Mouse (Mus musculus): ENCODE measurements around the gene Wrap53. TPM values are rescaled to one million over a fixed set of nuclear protein-coding genes. Genes with fewer than 3 reads are reported as not detected.
A peak's percentile ranks its signal among the peaks of the same experiment; 100 is the strongest.

The Wrap53 gene
- polyA plus RNA-seq, 1 experiment from 2014 or later, result 28.3 TPM

- 85% methylated on average over 4 of the region's 4 CpGs for WGBS
Observed at GRCm38 (mm10) chr11:69523651-69524050, 56.4 kb downstream of the Wrap53 start.

GRCm38 (mm10) chr11:69521526-69522149 lies 58.4 kb downstream of the Wrap53 start:
- no peaks in the 10 kb centered on the region for H3K9me3 ChIP-seq
- 81% methylated on average over 9 of the region's 9 CpGs for WGBS

More at GRCm38 (mm10) chr11:69523651-69524050, 56.4 kb downstream of the Wrap53 start:
- Histone ChIP-seq H3K27ac (no peak overlapping the region), H3K4me3 (no peak overlapping the region), H3K9ac (no peak overlapping the region), H3K4me1 (peaks cover 20% of the 10 kb centered on the region), H3K27me3 (no peaks in the 10 kb centered on the region), H3K9me3 (no peaks in the 10 kb centered on the region), H3K4me2 (replicated peaks) (no peak overlapping the region), H3K36me3 (no peaks in the 10 kb centered on the region)
- no peak for ATAC-seq (ENCODE audit: low FRiP score, low read depth)

GRCm38 (mm10) chr11:69519976-69520375 lies 60.1 kb downstream of the Wrap53 start:
- H3K4me2 ChIP-seq (replicated peaks), result no peak overlapping the region
- H3K4me1 ChIP-seq, result peaks cover 18% of the 10 kb centered on the region
- H3K9ac ChIP-seq, result 0 out of 2 replicates have a peak overlapping the region, but pooled peaks have one; percentile 13
- H3K4me3 ChIP-seq, result no peak overlapping the region
- no peaks in the 10 kb centered on the region for H3K36me3 ChIP-seq
- 73% methylated on average over 4 of the region's 4 CpGs for WGBS
- H3K27ac ChIP-seq, result no peak overlapping the region
- no peaks in the 10 kb centered on the region for H3K9me3 ChIP-seq
- H3K27me3 ChIP-seq, result no peaks in the 10 kb centered on the region
- ATAC-seq (ENCODE audit: low FRiP score, low read depth), result no peak

More at GRCm38 (mm10) chr11:69521526-69522149, 58.4 kb downstream of the Wrap53 start:
- no peak overlapping the region for H3K4me3 ChIP-seq
- ATAC-seq (ENCODE audit: low FRiP score, low read depth), result no peak
- no peak overlapping the region for H3K27ac ChIP-seq
- no peaks in the 10 kb centered on the region for H3K27me3 ChIP-seq
- peaks cover 13% of the 10 kb centered on the region for H3K4me1 ChIP-seq
- no peaks in the 10 kb centered on the region for H3K36me3 ChIP-seq
- H3K9ac ChIP-seq, result no peak overlapping the region
- H3K4me2 ChIP-seq (replicated peaks), result no peak overlapping the region

- H3K4me1 ChIP-seq, result peaks cover 23% of the 10 kb centered on the region
- H3K27me3 ChIP-seq, result no peaks in the 10 kb centered on the region
- H3K9me3 ChIP-seq, result no peaks in the 10 kb centered on the region
- H3K9ac ChIP-seq, result peak overlapping the region; percentile 15; the same call in 1 of the 2 replicates
- WGBS, result 55% methylated on average over 3 of the region's 3 CpGs
- H3K27ac ChIP-seq, result peak overlapping the region; percentile 0; the same call in 1 of the 2 replicates
- no peaks in the 10 kb centered on the region for H3K36me3 ChIP-seq
- ATAC-seq (ENCODE audit: low FRiP score, low read depth), result no peak
- no peak overlapping the region for H3K4me3 ChIP-seq
- peak overlapping the region; percentile 21; the same call in 1 of the 2 replicates for H3K4me2 ChIP-seq (replicated peaks)
Observed at GRCm38 (mm10) chr11:69516661-69517060, 63.4 kb downstream of the Wrap53 start.

- H3K4me1 ChIP-seq, result peaks cover 28% of the 10 kb centered on the region
- no peaks in the 10 kb centered on the region for H3K27me3 ChIP-seq
- H3K27ac ChIP-seq, result 0 out of 2 replicates have a peak overlapping the region, but pooled peaks have one; percentile 0
- ATAC-seq (ENCODE audit: low FRiP score, low read depth), result no peak
- H3K36me3 ChIP-seq, result no peaks in the 10 kb centered on the region
- H3K4me3 ChIP-seq, result no peak overlapping the region
- peak overlapping the region; percentile 21; the same call in 1 of the 2 replicates for H3K4me2 ChIP-seq (replicated peaks)
- H3K9me3 ChIP-seq, result no peaks in the 10 kb centered on the region
- peak overlapping the region; percentile 15; the same call in 1 of the 2 replicates for H3K9ac ChIP-seq
- 62% methylated on average over 15 of the region's 15 CpGs for WGBS
Observed at GRCm38 (mm10) chr11:69516151-69516640, 63.9 kb downstream of the Wrap53 start.

- H3K4me3 ChIP-seq, result no peak overlapping the region
- no peaks in the 10 kb centered on the region for H3K36me3 ChIP-seq
- H3K27ac ChIP-seq, result no peak overlapping the region
- H3K4me1 ChIP-seq, result peaks cover 29% of the 10 kb centered on the region
- 9% methylated on average over 6 of the region's 6 CpGs for WGBS
- no peak overlapping the region for H3K4me2 ChIP-seq (replicated peaks)
- no peak for ATAC-seq (ENCODE audit: low FRiP score, low read depth)
- H3K9me3 ChIP-seq, result no peaks in the 10 kb centered on the region
- no peak overlapping the region for H3K9ac ChIP-seq
- no peaks in the 10 kb centered on the region for H3K27me3 ChIP-seq
Observed at GRCm38 (mm10) chr11:69513840-69514239, 66.2 kb downstream of the Wrap53 start.

Other genes with a start within 250 kb of the Wrap53 start
- gene Rnf227, start 239.8 kb downstream of the Wrap53 start, polyA plus RNA-seq (2015; fragmentation: Nextera tagmentation; extraction: Ambion mirVana), result 24.6 and 24.9 TPM in 2 replicates
- gene Chd3, start 210.8 kb downstream of the Wrap53 start, polyA plus RNA-seq (2015; fragmentation: Nextera tagmentation; extraction: Ambion mirVana), result 117 and 119 TPM in 2 replicates
- 127 and 137 TPM in 2 replicates for gene Naa38, start 184.8 kb downstream of the Wrap53 start, polyA plus RNA-seq (2015; fragmentation: Nextera tagmentation; extraction: Ambion mirVana)
- gene Cyb5d1, start 184.6 kb downstream of the Wrap53 start, polyA plus RNA-seq (2015; fragmentation: Nextera tagmentation; extraction: Ambion mirVana), result 35.6 and 38.1 TPM in 2 replicates
- gene Tmem88, start 182.0 kb downstream of the Wrap53 start, polyA plus RNA-seq (2015; fragmentation: Nextera tagmentation; extraction: Ambion mirVana), result 24.0 and 25.6 TPM in 2 replicates
- 47.3 and 49.3 TPM in 2 replicates for gene Kdm6b, start 166.6 kb downstream of the Wrap53 start, polyA plus RNA-seq (2015; fragmentation: Nextera tagmentation; extraction: Ambion mirVana)
- gene Dnah2, start 31.1 kb downstream of the Wrap53 start, polyA plus RNA-seq (2015; fragmentation: Nextera tagmentation; extraction: Ambion mirVana), result 2.2 and 2.4 TPM in 2 replicates
- gene Efnb3, start 20.1 kb downstream of the Wrap53 start, polyA plus RNA-seq (2015; fragmentation: Nextera tagmentation; extraction: Ambion mirVana), result 45.8 and 47.6 TPM in 2 replicates
- gene Trp53, start 104 bp upstream of the Wrap53 start, polyA plus RNA-seq (2015; fragmentation: Nextera tagmentation; extraction: Ambion mirVana), result 158 and 161 TPM in 2 replicates
- gene Atp1b2, start 25.7 kb upstream of the Wrap53 start, polyA plus RNA-seq (2015; fragmentation: Nextera tagmentation; extraction: Ambion mirVana), result 5.7 and 6.0 TPM in 2 replicates
- 0.22 TPM in 1 of 2 replicates, not detected in the other for gene Shbg, start 37.6 kb upstream of the Wrap53 start, polyA plus RNA-seq (2015; fragmentation: Nextera tagmentation; extraction: Ambion mirVana)
- 24.1 and 28.0 TPM in 2 replicates for gene Sat2, start 41.8 kb upstream of the Wrap53 start, polyA plus RNA-seq (2015; fragmentation: Nextera tagmentation; extraction: Ambion mirVana)
- gene Fxr2, start 52.7 kb upstream of the Wrap53 start, polyA plus RNA-seq (2015; fragmentation: Nextera tagmentation; extraction: Ambion mirVana), result 37.3 and 38.0 TPM in 2 replicates
- gene Sox15, start 75.1 kb upstream of the Wrap53 start, polyA plus RNA-seq (2015; fragmentation: Nextera tagmentation; extraction: Ambion mirVana), result 0.57 and 0.69 TPM in 2 replicates
- 59.3 and 66.8 TPM in 2 replicates for gene Mpdu1, start 82.4 kb upstream of the Wrap53 start, polyA plus RNA-seq (2015; fragmentation: Nextera tagmentation; extraction: Ambion mirVana)
- gene Cd68, start 85.9 kb upstream of the Wrap53 start, polyA plus RNA-seq (2015; fragmentation: Nextera tagmentation; extraction: Ambion mirVana), result 12.0 and 14.8 TPM in 2 replicates
- gene Eif4a1, start 92.2 kb upstream of the Wrap53 start, polyA plus RNA-seq (2015; fragmentation: Nextera tagmentation; extraction: Ambion mirVana), result 560 and 570 TPM in 2 replicates
- gene Senp3, start 101.8 kb upstream of the Wrap53 start, polyA plus RNA-seq (2015; fragmentation: Nextera tagmentation; extraction: Ambion mirVana), result 123 and 125 TPM in 2 replicates
- 0.33 TPM in 1 of 2 replicates, not detected in the other for gene Tnfsf13, start 105.5 kb upstream of the Wrap53 start, polyA plus RNA-seq (2015; fragmentation: Nextera tagmentation; extraction: Ambion mirVana)
- 5.9 and 8.0 TPM in 2 replicates for gene Tnfsf12, start 115.6 kb upstream of the Wrap53 start, polyA plus RNA-seq (2015; fragmentation: Nextera tagmentation; extraction: Ambion mirVana)
- 3.7 and 4.4 TPM in 2 replicates for gene Tnfsfm13, start 115.8 kb upstream of the Wrap53 start, polyA plus RNA-seq (2015; fragmentation: Nextera tagmentation; extraction: Ambion mirVana)
- 27.2 and 28.5 TPM in 2 replicates for gene Polr2a, start 178.4 kb upstream of the Wrap53 start, polyA plus RNA-seq (2015; fragmentation: Nextera tagmentation; extraction: Ambion mirVana)
- gene Slc35g3, start 181.7 kb upstream of the Wrap53 start, polyA plus RNA-seq (2015; fragmentation: Nextera tagmentation; extraction: Ambion mirVana), result not detected in 2 replicates
- gene Zbtb4, start 185.7 kb upstream of the Wrap53 start, polyA plus RNA-seq (2015; fragmentation: Nextera tagmentation; extraction: Ambion mirVana), result 3.2 and 3.4 TPM in 2 replicates
- gene Chrnb1, start 215.7 kb upstream of the Wrap53 start, polyA plus RNA-seq (2015; fragmentation: Nextera tagmentation; extraction: Ambion mirVana), result 23.6 and 27.7 TPM in 2 replicates
- gene Fgf11, start 221.6 kb upstream of the Wrap53 start, polyA plus RNA-seq (2015; fragmentation: Nextera tagmentation; extraction: Ambion mirVana), result 2.8 and 2.9 TPM in 2 replicates
- gene Tmem102, start 225.4 kb upstream of the Wrap53 start, polyA plus RNA-seq (2015; fragmentation: Nextera tagmentation; extraction: Ambion mirVana), result 2.5 and 2.6 TPM in 2 replicates
- not detected in 2 replicates for gene Gm39566, start 235.0 kb upstream of the Wrap53 start, polyA plus RNA-seq (2015; fragmentation: Nextera tagmentation; extraction: Ambion mirVana)
- gene Spem2, start 238.2 kb upstream of the Wrap53 start, polyA plus RNA-seq (2015; fragmentation: Nextera tagmentation; extraction: Ambion mirVana), result not detected in 2 replicates
- 0.18 and 0.24 TPM in 2 replicates for gene Spem1, start 241.9 kb upstream of the Wrap53 start, polyA plus RNA-seq (2015; fragmentation: Nextera tagmentation; extraction: Ambion mirVana)